Mouse (Mus musculus): ENCODE measurements around the gene Foxn3.

DNA sequence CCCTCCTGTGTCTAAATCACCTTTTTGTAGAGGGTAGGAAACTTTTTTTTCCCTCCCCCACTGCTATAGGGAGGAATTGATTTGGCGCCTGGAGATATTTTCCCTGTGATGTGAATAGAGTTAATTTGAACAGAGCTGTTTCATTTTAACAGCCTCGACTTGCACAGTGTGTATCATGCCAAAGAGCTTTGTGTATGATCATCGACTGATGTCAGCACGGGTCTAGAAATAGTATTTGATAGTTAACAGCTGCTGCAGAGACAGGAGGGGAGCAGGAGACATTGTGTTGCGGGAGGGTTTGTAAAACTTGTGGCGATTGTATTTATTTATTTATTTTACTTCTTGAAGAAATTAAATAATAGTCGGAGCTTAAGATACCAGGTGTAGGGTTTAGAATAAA is 36.2 kb upstream of the Foxn3 start:
- TF ChIP-seq CHD1 (IDR thresholded peaks at IDR 0.05; ENCODE audit: low read depth, low read length) (no peak), RAD21 (IDR thresholded peaks at IDR 0.05; ENCODE audit: low read depth, low read length) (no peak), CTCF (conservative IDR thresholded peaks at IDR 0.05 in 1 of 2, IDR thresholded peaks at IDR 0.05 in 1 of 2; ENCODE audit: low read depth in 2 of 2, low read length in 2 of 2) (no peak), E2F4 (IDR thresholded peaks at IDR 0.05; ENCODE audit: insufficient replicate concordance, low read depth, low read length) (no peak), SIN3A (IDR thresholded peaks at IDR 0.05; ENCODE audit: low read length) (no peak)

Data from CH12.LX (cell line).